Mouse (Mus musculus) liver, adult 2 months (tissue): ENCODE measurements around the gene Stac. TPM values are rescaled to one million over a fixed set of nuclear protein-coding genes. Genes with fewer than 3 reads are reported as not detected.
A peak's percentile ranks its signal among the peaks of the same experiment; 100 is the strongest.

Source experiments
- DNase-seq: peaks from one replicate; pipeline ENCODE4 v3.0.0-alpha.2; 2011; ENCODE audit warnings: low read depth, low spot score; ENCODE audit errors: extremely low read depth
- H3K27ac ChIP-seq: fragments of 200-500 bp; replicated peaks from 2 replicates; pipeline ENCODE4 v1.5.1; 2012; ENCODE audit warnings: low read depth, mild to moderate bottlenecking, control low read depth, inconsistent platforms, low read length; ENCODE audit not compliant: insufficient read depth
- H3K27me3 ChIP-seq: fragments of 200-500 bp; 2 replicates; pipeline ENCODE4 v1.6.1; 2012; ENCODE audit warnings: mild to moderate bottlenecking, moderate library complexity, low read length, inconsistent platforms; ENCODE audit not compliant: control insufficient read depth, insufficient read depth
- H3K36me3 ChIP-seq: fragments of 200-500 bp; 2 replicates; pipeline ENCODE4 v1.6.1; 2012; ENCODE audit warnings: low read length, inconsistent platforms; ENCODE audit not compliant: control insufficient read depth, insufficient read depth
- H3K4me1 ChIP-seq: fragments of 200-500 bp; 2 replicates; pipeline ENCODE4 v1.6.1; 2011; ENCODE audit warnings: low read length; ENCODE audit not compliant: control insufficient read depth, insufficient read depth
- H3K4me3 ChIP-seq: fragments of 200-500 bp; 2 replicates; pipeline ENCODE4 v1.5.1; 2011; ENCODE audit warnings: low read depth, mild to moderate bottlenecking, control low read depth, low read length, moderate library complexity; ENCODE audit not compliant: insufficient read depth
- H3K79me2 ChIP-seq: fragments of 200-500 bp; 2 replicates; pipeline ENCODE4 v1.6.1; 2012; ENCODE audit warnings: inconsistent platforms, mild to moderate bottlenecking, low read length, moderate library complexity; ENCODE audit not compliant: control insufficient read depth, insufficient read depth
- H3K9ac ChIP-seq: fragments of 200-500 bp; 2 replicates; pipeline ENCODE4 v1.6.1; 2012; ENCODE audit warnings: low read depth, mild to moderate bottlenecking, control low read depth, inconsistent platforms, low read length
- CTCF ChIP-seq: fragments of 200-500 bp; IDR thresholded peaks from 2 replicates; pipeline ENCODE4 v1.5.1; 2011; ENCODE audit warnings: low read depth, low read length, control low read depth
- POLR2A ChIP-seq: fragments of 200-500 bp; IDR thresholded peaks from 2 replicates; pipeline ENCODE4 v1.6.1; 2011; ENCODE audit warnings: low read length, control low read depth; ENCODE audit not compliant: insufficient read depth; ENCODE audit errors: extremely low read depth
- WGBS: fragments of 180-500 bp; shearing (Covaris S2); methylation state at CpG from one replicate; pipeline ENCODE4 v1.1.7; 2018; 5-methylcytosine and 5-hydroxymethylcytosine counted together
- polyA plus RNA-seq: library from polyadenylated mRNA; depleted of rRNA; stranded (reverse); fragments of >200 nt; gene quantifications from 2 replicates; pipeline ENCODE4 v1.2.3, GENCODE M21; 2012
- total RNA-seq: library from RNA; depleted of rRNA; stranded (reverse); fragments of >200 nt; gene quantifications from 2 replicates; pipeline ENCODE4 v1.2.3, GENCODE M21; 2014

The Stac gene
- total and polyA plus RNA-seq, 2 experiments, result 0.04 TPM; not detected in 1

- DNase-seq, result no peak
- Histone ChIP-seq H3K27me3 (0 out of 2 replicates have a peak, but pooled peaks cover 5% of the 10 kb centered on the region), H3K79me2 (no peaks in the 10 kb centered on the region), H3K4me1 (no peaks in the 10 kb centered on the region), H3K9ac (no peak overlapping the region), H3K4me3 (no peak overlapping the region), H3K36me3 (no peaks in the 10 kb centered on the region), H3K27ac (no peak overlapping the region)
- TF ChIP-seq CTCF, result no peak
- no peak for TF ChIP-seq POLR2A
- WGBS, result 66% methylated on average over 2 of the region's 2 CpGs
These were observed 6.0 kb downstream of the Stac start for GRCm38 (mm10) chr9:111684170-111684569.

- Histone ChIP-seq H3K4me1 (no peaks in the 10 kb centered on the region), H3K27ac (no peak overlapping the region), H3K4me3 (no peak overlapping the region), H3K27me3 (no peaks in the 10 kb centered on the region), H3K9ac (no peak overlapping the region), H3K79me2 (no peaks in the 10 kb centered on the region), H3K36me3 (no peaks in the 10 kb centered on the region)
- TF ChIP-seq POLR2A (no peak), CTCF (no peak)
- DNase-seq, result no peak
- 44% methylated on average over 2 of the region's 2 CpGs for WGBS
These were observed 10.6 kb downstream of the Stac start for GRCm38 (mm10) chr9:111679516-111679915.

GRCm38 (mm10) chr9:111669816-111670215 lies 20.3 kb downstream of the Stac start:
- DNase-seq, result no peak
- Histone ChIP-seq H3K27ac (no peak overlapping the region), H3K36me3 (no peaks in the 10 kb centered on the region), H3K4me3 (no peak overlapping the region), H3K9ac (no peak overlapping the region), H3K4me1 (no peaks in the 10 kb centered on the region), H3K27me3 (no peaks in the 10 kb centered on the region), H3K79me2 (no peaks in the 10 kb centered on the region)
- 86% methylated on average over 6 of the region's 6 CpGs for WGBS
- no peak for TF ChIP-seq CTCF
- no peak for TF ChIP-seq POLR2A

GRCm38 (mm10) chr9:111655066-111655465 lies 35.1 kb downstream of the Stac start:
- Histone ChIP-seq H3K4me3 (no peak overlapping the region), H3K79me2 (no peaks in the 10 kb centered on the region), H3K36me3 (no peaks in the 10 kb centered on the region), H3K4me1 (no peaks in the 10 kb centered on the region), H3K9ac (no peak overlapping the region), H3K27me3 (no peaks in the 10 kb centered on the region), H3K27ac (no peak overlapping the region)
- DNase-seq, result no peak
- 94% methylated on average over 4 of the region's 4 CpGs for WGBS
- TF ChIP-seq POLR2A (no peak), CTCF (no peak)

GRCm38 (mm10) chr9:111644228-111644627 lies 45.9 kb downstream of the Stac start:
- 62% methylated on average over 4 of the region's 4 CpGs for WGBS
- no peaks in the 10 kb centered on the region for H3K27me3 ChIP-seq
- H3K4me3 ChIP-seq, result no peak overlapping the region
- no peak overlapping the region for H3K27ac ChIP-seq
- H3K36me3 ChIP-seq, result no peaks in the 10 kb centered on the region
- H3K9ac ChIP-seq, result no peak overlapping the region
- no peaks in the 10 kb centered on the region for H3K79me2 ChIP-seq
- no peaks in the 10 kb centered on the region for H3K4me1 ChIP-seq
- no peak for TF ChIP-seq CTCF
- no peak for TF ChIP-seq POLR2A
- peak; percentile 2 for DNase-seq

- TF ChIP-seq CTCF, result no peak
- TF ChIP-seq POLR2A, result no peak
- Histone ChIP-seq H3K27ac (no peak overlapping the region), H3K4me1 (no peaks in the 10 kb centered on the region), H3K27me3 (no peaks in the 10 kb centered on the region), H3K4me3 (no peak overlapping the region), H3K79me2 (no peaks in the 10 kb centered on the region), H3K9ac (no peak overlapping the region), H3K36me3 (no peaks in the 10 kb centered on the region)
- WGBS, result 71% methylated on average over 5 of the region's 5 CpGs
- DNase-seq, result no peak
These were observed 46.8 kb downstream of the Stac start for GRCm38 (mm10) chr9:111643369-111643768.
